Mouse (Mus musculus) spleen, adult 18-20 months (tissue): ENCODE measurements around the gene Msmb.
A peak's percentile ranks its signal among the peaks of the same experiment; 100 is the strongest.
"Not testable (repeated sequence)": the region's sequence is repeated elsewhere in the genome, so short reads cannot be mapped to it uniquely, and the experiment has no call there.

Experiments used
- DNase-seq, 2 experiments: peaks; one replicate each; pipeline ENCODE4 v3.0.0; 2022; ENCODE audit warnings: mixed read lengths in 2 of 2

The Msmb gene

GRCm38 (mm10) chr14:32179393-32180195 lies 37.8 kb downstream of the Msmb start:
- no peak for DNase-seq

- DNase-seq: no peak
These were observed 39.0 kb downstream of the Msmb start for GRCm38 (mm10) chr14:32180861-32181260.

GRCm38 (mm10) chr14:32183846-32184245 lies 42.0 kb downstream of the Msmb start:
- DNase-seq: no peak

- no peak for DNase-seq
These were observed 49.0 kb downstream of the Msmb start for GRCm38 (mm10) chr14:32190627-32191391.

- no peak for DNase-seq
These were observed 50.1 kb downstream of the Msmb start for GRCm38 (mm10) chr14:32191926-32192325.

DNA sequence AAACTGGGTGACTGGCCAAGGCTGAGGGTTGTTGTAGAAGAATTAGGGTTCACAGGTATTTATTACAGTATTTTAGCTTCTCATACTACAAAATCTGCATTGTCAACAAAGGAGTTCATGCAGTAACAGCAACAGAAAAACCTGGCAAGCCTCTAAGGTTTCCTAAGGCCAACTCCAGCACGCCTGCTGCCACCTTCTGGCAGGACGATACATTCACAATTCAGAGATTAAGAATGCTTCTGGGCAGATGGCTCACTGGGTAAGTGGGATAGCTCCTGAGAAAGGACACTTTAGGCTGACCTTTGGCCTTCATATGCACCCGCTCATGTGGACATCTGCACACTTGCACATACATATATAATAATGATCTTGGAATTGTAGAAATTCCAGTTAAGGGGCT lies 50.6 kb downstream of the Msmb start:
- peak in 1 of 2 experiments; percentile 49 for DNase-seq

DNA sequence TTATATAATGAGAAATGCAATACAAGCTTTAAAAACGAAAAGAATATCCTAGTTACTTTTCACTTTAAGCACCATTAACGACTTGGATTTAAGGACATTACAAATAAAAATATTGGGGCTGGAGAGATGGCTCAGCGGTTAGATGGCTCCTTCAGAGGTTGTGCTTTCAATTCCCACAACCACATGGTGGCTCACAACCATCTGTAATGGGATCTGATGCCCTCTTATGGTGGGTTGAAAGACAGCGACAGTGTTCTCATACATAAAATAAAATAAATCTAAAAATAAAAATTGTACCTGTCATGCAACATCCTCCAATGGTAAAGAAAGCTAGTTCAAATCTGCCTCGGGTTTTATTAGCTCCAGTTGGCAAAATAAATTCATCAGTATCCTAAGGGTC lies 51.7 kb downstream of the Msmb start:
- DNase-seq: not testable (repeated sequence)

DNA sequence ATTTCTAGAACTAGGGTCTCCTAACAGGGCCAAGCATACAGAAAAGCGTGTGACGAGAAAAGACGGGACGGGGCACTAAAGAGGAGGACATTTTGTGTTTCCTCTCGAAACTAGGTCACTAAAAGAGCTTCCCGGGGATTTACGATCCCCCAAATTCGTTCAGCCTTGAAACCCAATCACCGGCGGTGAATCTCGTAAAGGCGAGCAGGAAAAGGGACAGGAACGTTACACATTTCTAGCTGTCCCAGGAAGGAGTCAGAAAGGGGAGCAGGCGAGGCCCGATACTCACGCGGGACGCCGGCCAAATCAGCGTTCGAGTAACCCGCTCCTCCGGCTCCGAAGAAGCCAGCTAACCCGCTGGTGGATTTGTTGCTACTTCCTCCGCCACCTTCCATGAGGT lies 59.5 kb downstream of the Msmb start:
- DNase-seq: no peak

GRCm38 (mm10) chr14:32201791-32202451 lies 60.1 kb downstream of the Msmb start, which contains the start of the genes Timm23 and Parg:
TSS of gene Timm23 (minus strand) at chr14:32201898.
TSS of gene Parg (plus strand) at chr14:32201949.
- peak; percentile 67 to 77 for DNase-seq
